Mouse (Mus musculus) G1E-ER4 (cell line): ENCODE data around the gene Dab2. TPM values are rescaled to one million over a fixed set of nuclear protein-coding genes. Genes with fewer than 3 reads are reported as not detected.

Experiments
- GATA1 ChIP-seq: IDR thresholded peaks from one replicate; pipeline ENCODE4 v1.8.0; 2012; ENCODE audit warnings: low read length, inconsistent platforms
- polyA plus RNA-seq: library from polyadenylated mRNA; stranded (reverse); fragments of >175 nt; gene quantifications from 2 replicates; pipeline ENCODE4 v1.2.3, GENCODE M21; 2012

Dab2 gene
- polyA plus RNA-seq, 1 experiment, result 0.04 TPM

DNA sequence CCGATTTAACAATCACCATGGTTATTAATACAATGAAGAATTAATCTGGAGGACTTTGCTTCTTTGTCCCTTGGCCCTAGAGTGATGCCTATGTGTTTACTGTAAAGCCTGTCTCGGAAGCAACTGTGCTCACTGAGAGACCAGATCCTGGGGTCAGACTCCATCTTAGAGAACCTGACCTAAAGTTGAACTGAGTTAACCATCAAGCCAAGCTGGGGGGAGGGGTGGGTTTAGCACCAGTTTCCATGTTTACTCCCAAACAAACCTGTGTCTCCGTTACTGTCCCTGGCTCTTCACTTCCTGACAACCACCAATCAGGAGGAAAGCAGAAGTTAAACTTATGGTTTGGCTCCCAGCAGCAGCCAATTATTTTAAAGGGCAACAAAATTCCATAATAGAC is 184.0 kb downstream of the Dab2 start:
- TF ChIP-seq GATA1, result no peak

Other genes starting within 250 kb of the Dab2 start
- not detected in 2 replicates for gene C9, start 145.5 kb downstream of the Dab2 start, polyA plus RNA-seq
- gene Fyb, start 223.1 kb downstream of the Dab2 start, polyA plus RNA-seq, result 1,659 and 2,085 TPM in 2 replicates